Mouse (Mus musculus): ENCODE data around the gene Gm10277.

DNA sequence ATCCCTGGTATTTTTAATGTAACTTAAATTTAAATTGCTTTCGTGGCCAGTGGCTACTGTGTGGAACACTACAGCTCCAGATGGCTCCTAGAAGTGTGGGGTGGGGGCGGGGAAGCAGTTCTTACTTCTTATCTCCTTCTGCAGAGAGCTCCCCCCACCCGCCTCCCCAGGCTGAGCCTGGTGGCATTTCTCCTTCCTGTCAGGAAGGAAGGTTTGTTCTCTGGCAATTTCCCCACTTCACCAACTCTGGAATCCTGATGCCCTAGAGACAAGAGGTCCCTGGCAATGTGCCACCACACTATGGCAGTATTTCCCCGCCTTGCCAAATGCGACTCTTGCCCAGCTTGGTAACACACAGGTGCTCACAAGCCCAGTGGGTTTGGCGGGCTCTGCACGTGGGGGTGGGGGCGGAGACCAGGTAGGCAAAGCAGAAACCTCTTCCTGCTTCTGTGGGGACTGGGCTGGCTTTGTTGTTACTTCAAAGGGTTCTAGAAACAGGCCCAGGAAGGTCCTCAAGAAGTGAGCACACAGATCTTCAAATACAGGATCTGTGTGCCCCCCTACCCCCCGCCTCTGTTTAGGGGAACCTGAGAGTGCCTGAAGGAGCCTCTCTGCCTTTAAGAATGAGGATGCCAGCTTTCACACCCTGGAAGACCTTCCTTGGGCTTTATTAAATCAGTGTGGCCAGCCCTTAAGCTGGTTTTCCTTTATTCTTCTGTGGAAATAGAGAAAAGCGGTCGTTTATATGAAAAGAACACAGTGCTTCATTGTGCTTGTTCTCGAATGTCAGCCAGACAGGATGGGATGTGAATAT lies 4.4 kb upstream of the Gm10277 start:
- TF ChIP-seq CTCF (conservative IDR thresholded peaks at IDR 0.05; ENCODE audit: low read length) (no peak), NANOG (IDR thresholded peaks at IDR 0.05; ENCODE audit: borderline replicate concordance, low read length) (no peak)
